Mouse (Mus musculus) v-Abl transformed pro-B cells (cell line): ENCODE measurements around the gene Olfr1022.

Source experiments
- in situ Hi-C, 2 experiments: fragments of 400-800 bp; cut with MboI; formaldehyde crosslinking; loops; one replicate each; pipeline ENCODE4 v1.15.1; 2025; ENCODE audit not compliant: unreplicated experiment in 2 of 2

Olfr1022 gene

GRCm38 (mm10) chr2:85868294-85868693 is at the start of gene Olfr1022:
Gene Olfr1022, plus strand, starts transcription at chr2:85868594.
- in situ Hi-C loops, result no loop called here

DNA sequence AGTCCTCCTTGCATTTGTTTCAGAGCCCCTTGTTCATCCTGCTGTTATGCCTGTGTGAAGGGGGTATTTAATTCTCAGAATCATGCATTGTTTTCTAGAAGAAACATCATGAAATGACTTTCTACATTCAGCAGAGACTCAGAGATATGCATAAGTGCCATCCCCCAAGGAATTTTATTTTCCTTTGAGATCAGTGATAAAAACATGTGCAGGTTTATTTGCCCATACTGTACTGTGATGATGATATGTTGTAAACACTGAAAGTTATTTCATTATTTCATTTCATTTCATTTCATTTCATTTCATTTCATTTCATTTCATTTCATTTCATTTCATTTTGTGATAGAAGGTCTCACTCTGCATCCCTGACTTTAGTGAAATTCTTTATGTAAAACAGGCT is 23.0 kb upstream of the Olfr1022 start, which contains the start of gene Olfr1019:
Gene Olfr1019 (minus strand): TSS at position 101 of the 400 bp plus-strand sequence.
- in situ Hi-C loops, result no loop called here

GRCm38 (mm10) chr2:85846730-85847129 is 21.7 kb upstream of the Olfr1022 start, which contains the start of gene Olfr1020:
Gene Olfr1020, plus strand, starts transcription at chr2:85847030.
- in situ Hi-C loops, result no loop called here

DNA sequence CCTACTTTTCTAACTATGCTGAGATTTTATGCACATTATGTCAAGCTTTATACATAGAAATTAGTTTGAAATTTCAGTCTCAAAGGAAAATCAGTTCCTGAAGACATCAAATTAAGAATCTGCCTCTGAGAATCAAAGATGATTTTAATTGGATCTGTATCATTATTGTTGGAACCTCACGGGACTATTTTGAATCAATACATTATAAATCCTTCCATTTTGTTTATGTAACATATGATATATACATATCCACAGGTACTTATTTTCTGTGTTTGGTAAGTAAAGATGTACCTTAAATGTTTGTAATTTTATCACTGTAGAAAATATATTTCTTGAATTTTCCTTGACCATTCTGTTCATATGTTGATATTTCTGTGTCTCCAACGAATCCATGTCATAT is 16.9 kb downstream of the Olfr1022 start, which contains the start of gene Olfr1023:
Gene Olfr1023 (plus strand): TSS at position 301 of the 400 bp plus-strand sequence.
- in situ Hi-C loops, result no loop called here

GRCm38 (mm10) chr2:85904952-85905351 is 36.6 kb downstream of the Olfr1022 start, which contains the start of gene Olfr1024:
Gene Olfr1024, minus strand, starts transcription at chr2:85905052.
- in situ Hi-C loops, result no loop called here

DNA sequence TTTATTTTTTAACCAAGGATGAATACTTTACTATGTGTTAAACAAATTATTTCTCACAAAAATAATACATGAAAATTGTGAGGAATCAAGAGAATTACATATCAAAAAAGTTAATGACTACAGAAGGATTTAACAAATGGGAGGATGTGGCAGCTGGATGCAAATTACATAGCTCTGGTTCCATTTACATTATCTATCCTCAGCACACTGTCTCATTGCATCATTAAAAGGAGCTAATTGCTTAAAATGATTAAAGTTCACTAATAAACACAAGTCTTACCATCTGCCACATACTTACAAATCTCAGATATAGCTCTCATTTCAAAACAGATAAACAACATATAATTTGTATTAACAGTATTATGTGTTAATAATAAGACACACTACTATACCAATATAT is 44.8 kb downstream of the Olfr1022 start:
- in situ Hi-C loops, result no loop called here

- in situ Hi-C loops, result no loop called here
These were observed 46.5 kb downstream of the Olfr1022 start, which contains the start of gene Olfr1025-ps1 for GRCm38 (mm10) chr2:85914893-85915292. Gene Olfr1025-ps1, plus strand, starts transcription at chr2:85915193.
